9 mouse cellular contexts compared by ENCODE assay signal in the genomic region with DNA sequence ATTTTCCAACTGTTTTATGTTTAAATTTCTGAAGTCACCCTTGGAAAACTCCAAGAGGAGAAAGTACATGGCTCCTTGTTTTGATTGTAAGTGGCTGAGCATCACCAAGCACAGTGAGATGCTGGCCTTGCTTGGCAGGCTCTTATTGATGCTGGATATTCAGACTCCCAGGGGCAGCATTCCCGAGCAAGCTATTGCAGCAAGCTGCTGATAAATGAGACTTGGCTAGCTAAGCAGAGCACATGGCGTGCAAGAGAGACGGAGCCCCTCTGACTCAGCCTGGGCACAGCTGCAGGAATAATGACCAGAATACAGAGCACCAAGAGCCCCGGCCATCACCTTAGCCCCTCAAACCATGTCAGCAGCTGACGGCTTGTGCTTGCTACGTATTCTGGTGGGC.
DNase-seq lines count a peak whose midpoint lies in the region; ATAC-seq and TF ChIP-seq lines count a peak whose summit lies in the region.
"Had no signal": no experiment of that assay in that cellular context is flagged by ENCODE, and none has a peak within 500 bp of the region (broad histone marks: within the 10 kb centered on the region; RNA-seq: fewer than 3 reads in every experiment).

No protein-coding gene starts in this region.

- peak; percentile 21 for DNase-seq in hindbrain, embryonic 11.5 days (ENCODE audit: low spot score)
- DNase-seq in hindbrain, embryonic 10.5 days (ENCODE audit: low spot score), result no peak
- DNase-seq in brain, adult 2 months (ENCODE audit: low read depth, low spot score), result peak; percentile 52
- peak; percentile 56 for DNase-seq in heart, adult 8-10 months (ENCODE audit: low spot score)
- DNase-seq in lung, postnatal 10 days, result peak; percentile 36
- DNase-seq in left cerebral cortex, adult 11 months (ENCODE audit: low spot score), result no peak
- DNase-seq in left cerebral cortex, adult 18-20 months (ENCODE audit: low spot score in 2 of 2), result no peak
- no peak for DNase-seq in thymus, adult 2 months

- H3K4me3 ChIP-seq in hindbrain, embryonic 11.5 days (ENCODE audit: low read depth, low read length), result no peak overlapping the region
- H3K4me3 ChIP-seq in hindbrain, embryonic 10.5 days, result no peak overlapping the region
- H3K4me3 ChIP-seq in thymus, adult 2 months (ENCODE audit: control insufficient read depth, insufficient read depth, low read length), result no peak overlapping the region
- H3K4me3 ChIP-seq: limb, embryonic 15.5 days had no signal

- H3K9ac ChIP-seq in hindbrain, embryonic 11.5 days (ENCODE audit: low read depth, low read length), result no peak overlapping the region
- H3K9ac ChIP-seq: limb, embryonic 15.5 days had no signal

- H3K27me3 ChIP-seq in hindbrain, embryonic 11.5 days (ENCODE audit: control insufficient read depth, insufficient read depth, low read length), result no peaks in the 10 kb centered on the region
- no peaks in the 10 kb centered on the region for H3K27me3 ChIP-seq in hindbrain, embryonic 10.5 days (ENCODE audit: insufficient read depth, poor library complexity, severe bottlenecking)
- H3K27me3 ChIP-seq in thymus, adult 2 months (ENCODE audit: control insufficient read depth, insufficient read depth, low read length), result no peaks in the 10 kb centered on the region
- H3K27me3 ChIP-seq: limb, embryonic 15.5 days had no signal

- H3K9me3 ChIP-seq in hindbrain, embryonic 11.5 days (ENCODE audit: control insufficient read depth, low read length), result no peaks in the 10 kb centered on the region
- no peaks in the 10 kb centered on the region for H3K9me3 ChIP-seq in hindbrain, embryonic 10.5 days
- H3K9me3 ChIP-seq: limb, embryonic 15.5 days had no signal

- no peaks in the 10 kb centered on the region for H3K36me3 ChIP-seq in hindbrain, embryonic 11.5 days (ENCODE audit: control insufficient read depth, insufficient read depth, low read length)
- no peaks in the 10 kb centered on the region for H3K36me3 ChIP-seq in hindbrain, embryonic 10.5 days
- H3K36me3 ChIP-seq in thymus, adult 2 months (ENCODE audit: control insufficient read depth, insufficient read depth, low read length), result no peaks in the 10 kb centered on the region

- H3K27ac ChIP-seq in hindbrain, embryonic 11.5 days (ENCODE audit: low read depth, low read length), result no peak overlapping the region
- H3K27ac ChIP-seq in hindbrain, embryonic 10.5 days, result no peak overlapping the region
- no peak overlapping the region for H3K27ac ChIP-seq in thymus, adult 2 months (ENCODE audit: control insufficient read depth, insufficient read depth, low read length)
- H3K27ac ChIP-seq: limb, embryonic 15.5 days had no signal

- peak; percentile 86 for ATAC-seq in hindbrain, embryonic 11.5 days (ENCODE audit: low FRiP score)

- no peak overlapping the region for H3K4me2 ChIP-seq in hindbrain, embryonic 11.5 days (replicated peaks; ENCODE audit: low read depth, low read length)
- H3K4me2 ChIP-seq: limb, embryonic 15.5 days had no signal

- WGBS in hindbrain, embryonic 11.5 days, result 47% methylated on average over 6 of the region's 6 CpGs
- 69% methylated on average over 6 of the region's 6 CpGs for WGBS in hindbrain, embryonic 10.5 days
- 94% methylated on average over 6 of the region's 6 CpGs for WGBS in thymus, adult 2 months

- TF ChIP-seq POLR2A in thymus, adult 2 months (IDR thresholded peaks at IDR 0.05; ENCODE audit: control insufficient read depth, extremely low read depth, insufficient read depth, low read length, poor library complexity), result no peak

- TF ChIP-seq CTCF in thymus, adult 2 months (IDR thresholded peaks at IDR 0.05; ENCODE audit: borderline replicate concordance, control insufficient read depth, extremely low read depth, insufficient read depth, low read length, poor library complexity), result no peak

- H3K4me1 ChIP-seq in hindbrain, embryonic 11.5 days (replicated peaks; ENCODE audit: control insufficient read depth, insufficient read depth, low read length), result no peaks in the 10 kb centered on the region
- 0 out of 2 replicates have a peak, but pooled peaks cover 4% of the 10 kb centered on the region for H3K4me1 ChIP-seq in hindbrain, embryonic 10.5 days (replicated peaks)
- H3K4me1 ChIP-seq in thymus, adult 2 months (replicated peaks; ENCODE audit: control insufficient read depth, insufficient read depth, low read length), result no peaks in the 10 kb centered on the region

Comparison
In these comparisons a context has a peak if more than half of its experiments do, and no peak if none do; other contexts are left out.
1. DNase-seq: peak in hindbrain, embryonic 11.5 days (single experiment), brain, adult 2 months (single experiment), heart, adult 8-10 months (single experiment) and lung, postnatal 10 days (single experiment); none in hindbrain, embryonic 10.5 days (single experiment), left cerebral cortex, adult 11 months (single experiment), left cerebral cortex, adult 18-20 months (0 of 2) and thymus, adult 2 months (single experiment).